Mouse (Mus musculus) colon, adult 2 months (tissue): Measurements from ENCODE around the gene C5ar1. TPM values are rescaled to one million over a fixed set of nuclear protein-coding genes. Genes with fewer than 3 reads are reported as not detected.

ENCODE experiments used
- polyA plus RNA-seq: library from polyadenylated mRNA; depleted of rRNA; stranded (reverse); fragments of >200 nt; gene quantifications from 2 replicates; pipeline ENCODE4 v1.2.3, GENCODE M21; 2012; rRNA removed

C5ar1 gene
- polyA plus RNA-seq: 15.0 and 18.4 TPM in 2 replicates

DNA sequence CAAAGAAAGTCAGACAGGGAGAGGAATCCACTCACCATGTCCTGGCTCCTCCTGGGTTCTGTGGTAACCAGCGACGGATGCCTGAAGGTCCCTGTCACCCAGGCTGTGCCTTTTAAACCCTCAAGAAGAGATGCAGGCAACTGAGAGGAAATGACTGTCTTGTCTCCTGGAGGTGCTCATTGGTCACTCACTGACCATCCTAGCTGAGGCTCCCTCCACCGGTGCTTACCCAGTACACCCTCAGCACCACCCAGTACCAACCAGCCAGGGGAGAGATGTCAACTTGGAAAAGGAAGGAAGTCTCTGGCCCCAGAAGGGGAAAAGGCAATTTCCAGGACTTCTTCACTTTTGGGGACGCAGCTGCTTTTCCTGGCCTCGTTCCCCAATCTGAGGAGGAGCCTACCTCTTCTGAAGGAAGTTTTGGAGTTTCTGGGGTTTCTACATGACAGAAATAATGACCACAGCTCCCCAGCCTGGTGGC is at the start of gene C5ar1:
C5ar1 (minus strand) TSS at position 431 of the 481 bp plus-strand sequence.

GRCm38 (mm10) chr7:16308093-16308492 is 48.8 kb upstream of the C5ar1 start, which contains the start of gene Bbc3:
Bbc3 (plus strand) TSS chr7:16308393.

GRCm38 (mm10) chr7:16286026-16286961 is 27.0 kb upstream of the C5ar1 start, which contains the start of gene Ccdc9:
Ccdc9 (minus strand) TSS chr7:16286795.

DNA sequence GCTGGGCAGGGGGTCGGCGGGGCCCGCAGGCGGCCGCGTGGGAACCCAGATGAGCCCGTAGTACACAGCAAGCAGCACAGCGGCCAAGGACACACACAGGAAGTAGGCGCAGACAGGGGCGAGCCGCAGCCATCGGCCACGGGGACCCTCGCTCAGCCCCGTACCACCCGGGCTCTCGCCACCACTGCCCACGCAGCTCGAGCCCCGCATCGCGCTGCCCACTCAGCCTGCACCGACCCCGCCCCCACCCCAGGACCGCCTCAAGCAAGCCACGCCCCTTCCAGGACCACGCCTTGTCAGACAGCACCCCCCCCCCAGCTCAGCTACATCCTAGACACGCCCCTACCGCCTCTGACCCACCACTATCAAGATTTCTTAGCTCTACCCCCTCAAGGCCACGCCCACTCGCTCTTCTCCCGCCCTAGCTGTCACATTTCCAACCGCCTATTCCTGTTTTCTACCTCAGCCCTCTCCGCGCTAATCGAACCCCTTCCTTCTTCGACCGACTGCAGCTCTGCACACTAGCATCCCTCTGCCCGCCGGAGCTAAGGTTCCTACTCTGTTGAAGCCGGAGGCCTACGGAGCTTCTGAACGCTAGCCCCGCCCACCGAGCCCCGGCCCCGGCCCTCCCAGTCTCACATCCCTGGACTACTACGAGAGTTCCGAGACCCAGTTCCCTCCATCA is 13.9 kb upstream of the C5ar1 start, which contains the start of gene Inafm1:
Inafm1 (minus strand) TSS at position 537 of the 685 bp plus-strand sequence.

GRCm38 (mm10) chr7:16244067-16244466 is 15.3 kb downstream of the C5ar1 start, which contains the start of gene C5ar2:
C5ar2 (minus strand) TSS chr7:16244154.

DNA sequence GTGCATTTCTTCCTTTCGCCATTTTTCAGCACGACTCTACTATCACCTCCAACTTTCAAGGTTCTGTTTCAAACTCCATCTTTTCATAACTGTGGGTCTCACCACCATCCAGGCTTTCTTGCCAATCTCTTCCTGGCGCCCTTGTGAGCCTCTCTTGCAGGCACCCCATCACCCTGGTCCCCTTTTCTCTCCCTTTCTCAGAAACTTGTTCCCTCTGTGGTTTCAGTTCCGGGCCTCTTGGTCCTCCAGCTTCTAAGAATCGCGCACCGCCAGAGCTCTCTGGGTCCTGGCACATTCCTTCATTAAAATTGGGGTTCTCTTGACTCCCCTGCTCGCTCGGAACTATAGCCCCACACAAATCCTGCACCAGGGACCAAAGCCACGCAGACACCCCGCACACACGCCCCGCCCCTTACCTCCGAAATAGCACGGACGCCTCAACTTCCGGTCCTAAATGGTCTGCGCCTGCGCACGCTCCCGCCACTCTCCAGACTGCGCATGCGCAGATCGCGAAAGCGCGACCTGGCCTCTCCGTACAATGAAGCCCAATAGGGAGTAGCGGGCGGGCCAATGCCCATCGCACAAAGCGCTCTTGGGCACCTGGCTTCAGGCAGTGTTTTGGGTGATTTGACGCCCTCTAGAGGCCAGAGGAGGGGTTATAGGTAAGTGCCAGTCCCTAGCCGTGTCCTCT is 37.6 kb downstream of the C5ar1 start, which contains the start of gene Dhx34:
Dhx34 (minus strand) TSS at position 456 of the 691 bp plus-strand sequence.

Other genes starting within 250 kb of the C5ar1 start
- gene Bicra, start 211.6 kb downstream of the C5ar1 start, polyA plus RNA-seq: 13.0 and 17.7 TPM in 2 replicates
- gene Zfp541, start 197.7 kb downstream of the C5ar1 start, polyA plus RNA-seq: 0.05 TPM in 1 of 2 replicates, not detected in the other
- 173 and 226 TPM in 2 replicates for gene Napa, start 161.1 kb downstream of the C5ar1 start, polyA plus RNA-seq
- 32.0 and 39.2 TPM in 2 replicates for gene Kptn, start 139.6 kb downstream of the C5ar1 start, polyA plus RNA-seq
- 4.7 and 4.8 TPM in 2 replicates for gene Slc8a2, start 129.7 kb downstream of the C5ar1 start, polyA plus RNA-seq
- gene Meis3, start 84.5 kb downstream of the C5ar1 start, polyA plus RNA-seq: 31.7 and 39.9 TPM in 2 replicates
- gene Dhx34, start 37.5 kb downstream of the C5ar1 start, polyA plus RNA-seq: 38.2 and 46.5 TPM in 2 replicates
- gene C5ar2, start 15.4 kb downstream of the C5ar1 start, polyA plus RNA-seq: 0.50 and 0.75 TPM in 2 replicates
- 131 and 153 TPM in 2 replicates for gene Inafm1, start 14.1 kb upstream of the C5ar1 start, polyA plus RNA-seq
- 51.1 and 51.3 TPM in 2 replicates for gene Ccdc9, start 27.3 kb upstream of the C5ar1 start, polyA plus RNA-seq
- 33.1 and 34.1 TPM in 2 replicates for gene Bbc3, start 48.9 kb upstream of the C5ar1 start, polyA plus RNA-seq
- 25.3 and 26.1 TPM in 2 replicates for gene Sae1, start 128.3 kb upstream of the C5ar1 start, polyA plus RNA-seq
- gene Zc3h4, start 141.4 kb upstream of the C5ar1 start, polyA plus RNA-seq: 37.3 and 41.9 TPM in 2 replicates
- gene Tmem160, start 193.2 kb upstream of the C5ar1 start, polyA plus RNA-seq: 151 and 215 TPM in 2 replicates
- 0.07 TPM in 1 of 2 replicates, not detected in the other for gene Npas1, start 218.2 kb upstream of the C5ar1 start, polyA plus RNA-seq